Mouse (Mus musculus): ENCODE measurements around the gene Prickle1.

Prickle1 gene

DNA sequence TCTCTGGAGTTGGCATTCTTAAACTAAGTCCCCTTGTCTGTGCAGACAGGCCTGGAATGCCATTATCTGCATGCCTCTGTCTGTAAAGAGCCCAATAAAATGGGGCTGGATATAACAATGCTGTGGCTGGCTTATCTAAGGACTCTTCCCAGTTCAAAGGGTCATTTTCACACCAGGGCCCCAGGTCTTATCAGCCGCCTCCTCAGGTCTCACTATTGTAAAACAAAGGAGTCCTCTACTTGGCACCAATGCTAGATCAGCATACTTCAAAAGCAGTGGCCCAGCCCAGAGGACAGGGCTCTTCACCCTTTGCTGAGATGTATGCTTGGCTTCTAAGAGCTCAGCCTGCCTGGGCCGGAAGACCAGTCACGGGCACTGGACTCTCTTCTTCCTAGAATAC lies 56.3 kb downstream of the Prickle1 start:
- peak; percentile 40 for DNase-seq (ENCODE audit: low spot score)

DNA sequence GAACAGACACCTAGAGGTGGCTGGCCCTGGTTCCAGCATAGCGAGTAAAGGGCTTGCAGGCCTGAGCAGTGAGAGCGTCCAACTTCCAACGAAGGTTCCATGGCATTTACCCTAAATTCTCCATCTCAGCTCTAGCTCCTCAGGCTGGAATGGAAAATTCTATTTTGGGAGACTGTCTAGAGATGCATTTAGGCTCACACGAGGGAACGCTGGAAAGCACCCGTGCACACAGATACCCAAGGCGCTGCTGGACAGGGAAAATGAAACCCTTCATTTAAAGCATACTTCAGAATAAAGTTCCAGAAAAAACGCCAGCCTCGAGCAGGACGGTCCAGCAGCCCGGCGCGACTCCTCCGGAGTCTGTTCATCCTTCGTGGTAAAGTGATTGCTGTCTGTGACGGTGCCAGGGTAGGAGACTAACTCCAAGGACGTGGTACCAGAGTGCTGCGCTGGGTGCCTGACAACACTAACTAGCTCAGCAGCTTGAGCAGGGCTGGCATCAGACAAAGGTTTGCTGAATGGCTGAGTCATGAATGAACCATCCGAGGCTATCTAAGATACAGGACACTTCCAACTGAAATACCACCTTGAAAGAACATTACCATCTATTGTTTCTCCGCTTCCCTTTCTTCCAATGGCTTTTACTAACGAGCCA lies 57.0 kb downstream of the Prickle1 start:
- no peak for DNase-seq (ENCODE audit: low spot score)

DNA sequence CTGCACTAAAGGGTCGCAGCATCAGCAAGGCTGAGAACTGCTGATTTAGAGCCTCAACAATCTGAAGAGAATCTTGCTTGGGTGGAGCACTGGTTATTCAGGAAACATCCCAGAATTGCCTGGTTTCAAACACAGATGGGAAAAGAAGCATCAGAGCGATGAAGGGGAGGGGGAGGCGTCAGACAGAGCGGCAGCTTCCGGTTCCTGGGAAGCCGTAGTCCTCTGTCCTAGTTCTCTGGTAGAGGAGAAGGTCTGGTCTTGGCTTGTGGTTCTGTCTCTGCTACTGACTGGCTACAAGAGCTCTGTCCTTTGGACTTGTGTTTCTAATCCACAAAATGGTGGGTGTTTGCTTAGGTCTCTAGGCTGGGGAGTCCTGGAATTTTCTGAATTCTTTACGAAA lies 57.9 kb downstream of the Prickle1 start:
- peak; percentile 66 for DNase-seq (ENCODE audit: low spot score)

DNA sequence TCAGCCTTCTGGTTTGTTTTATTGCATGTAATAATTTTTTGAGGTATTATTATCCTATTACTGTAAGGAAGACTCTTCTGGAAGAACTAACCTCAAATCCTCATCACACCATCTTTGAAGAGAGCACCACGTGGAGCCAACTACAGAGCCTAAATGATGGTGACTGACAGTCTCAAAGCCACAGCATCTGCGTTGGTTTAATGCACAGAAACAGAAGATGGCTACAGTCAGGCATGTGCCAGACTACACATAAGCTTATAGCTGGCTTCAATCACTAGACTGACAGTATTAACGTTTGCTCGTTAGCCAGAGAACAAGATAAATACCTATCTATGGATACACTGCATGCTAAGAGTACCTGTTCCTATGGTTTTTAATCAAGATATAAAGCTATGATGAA lies 59.5 kb downstream of the Prickle1 start:
- no peak for DNase-seq (ENCODE audit: low spot score)

DNA sequence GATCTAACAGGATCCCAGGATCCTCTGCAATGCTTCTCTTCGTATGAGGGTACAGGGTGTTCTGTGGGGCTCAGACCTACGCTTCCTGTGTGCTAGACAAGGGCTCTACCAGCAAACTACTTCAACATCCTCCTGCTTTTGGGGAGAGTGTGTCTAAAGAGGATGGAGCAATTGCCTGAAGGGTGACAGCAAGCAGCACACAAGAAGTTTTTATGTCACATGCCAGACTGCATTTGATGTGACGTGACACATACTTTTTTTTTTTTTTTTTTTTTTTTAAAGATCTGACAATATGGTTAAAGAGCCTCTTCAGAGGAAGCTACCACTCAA lies 65.0 kb downstream of the Prickle1 start:
- DNase-seq (ENCODE audit: low spot score): no peak

DNA sequence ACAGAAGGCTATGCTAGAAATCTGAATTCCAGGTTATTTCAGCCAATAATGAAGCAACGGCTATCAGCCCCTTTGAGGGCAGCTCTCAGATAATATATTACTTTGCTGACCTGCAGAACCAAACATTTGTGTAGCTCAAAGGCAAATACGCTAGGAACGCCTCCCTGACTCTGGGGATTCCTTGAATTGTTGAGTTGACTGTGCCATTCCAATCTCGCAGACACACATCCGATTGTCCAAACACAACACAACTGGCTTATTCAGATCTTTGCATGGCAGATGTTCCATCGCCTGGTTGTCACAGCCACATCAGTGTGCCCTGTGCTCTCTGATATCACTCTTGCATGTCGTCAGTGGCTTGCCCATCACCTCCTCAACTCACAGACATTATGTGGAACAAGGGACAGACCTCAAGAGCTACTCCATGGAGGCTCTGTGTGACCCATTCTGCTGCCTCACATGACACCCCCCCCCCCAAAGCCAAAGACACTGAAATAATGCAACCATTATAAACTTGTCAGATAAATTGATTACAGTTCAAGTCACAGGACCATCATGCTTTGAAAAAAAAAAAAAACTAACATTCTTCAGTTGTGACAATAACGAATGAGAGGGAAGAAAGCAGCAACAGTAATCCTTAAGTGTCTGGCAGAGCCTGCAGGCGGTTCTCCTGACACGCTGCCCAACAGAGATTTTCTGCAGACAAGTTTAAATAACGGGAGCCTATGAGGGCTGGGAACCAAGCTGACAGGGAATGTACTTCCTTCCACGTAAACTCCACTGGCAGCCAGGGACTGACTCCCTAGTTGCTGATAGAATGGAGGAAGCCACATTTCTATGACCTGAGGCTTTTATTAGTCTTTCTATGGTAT lies 65.6 kb downstream of the Prickle1 start:
- no peak for DNase-seq (ENCODE audit: low spot score)

DNA sequence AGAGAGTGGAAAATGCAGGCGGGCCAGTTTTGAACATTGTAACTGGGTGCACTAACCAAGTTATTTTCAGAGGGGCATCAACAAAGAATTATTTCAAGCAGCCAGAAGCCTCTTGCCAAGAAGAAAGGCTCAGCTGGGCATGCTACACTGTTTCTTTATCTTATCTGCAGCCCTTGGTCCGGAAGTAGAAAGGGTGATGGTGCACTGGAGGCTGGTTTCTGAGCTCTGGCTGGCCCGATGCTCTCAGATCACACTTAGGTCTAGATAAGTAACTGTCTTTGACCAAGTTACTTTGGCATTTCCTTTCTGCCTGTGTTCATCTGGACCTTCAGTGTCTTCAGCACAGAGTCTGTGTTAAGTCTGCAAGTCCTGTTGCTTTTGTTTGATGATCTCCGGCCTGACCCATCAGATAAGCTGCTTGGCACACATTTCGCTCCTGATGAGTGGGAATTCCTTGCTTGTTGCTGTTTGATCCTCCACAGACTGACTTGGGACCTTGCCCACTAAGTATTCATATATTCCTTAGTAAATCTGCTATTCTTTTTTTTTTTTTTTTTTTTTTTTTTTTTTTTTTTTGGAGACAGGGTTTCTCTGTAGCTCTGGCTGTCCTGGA lies 70.3 kb downstream of the Prickle1 start:
- DNase-seq (ENCODE audit: low spot score): no peak

DNA sequence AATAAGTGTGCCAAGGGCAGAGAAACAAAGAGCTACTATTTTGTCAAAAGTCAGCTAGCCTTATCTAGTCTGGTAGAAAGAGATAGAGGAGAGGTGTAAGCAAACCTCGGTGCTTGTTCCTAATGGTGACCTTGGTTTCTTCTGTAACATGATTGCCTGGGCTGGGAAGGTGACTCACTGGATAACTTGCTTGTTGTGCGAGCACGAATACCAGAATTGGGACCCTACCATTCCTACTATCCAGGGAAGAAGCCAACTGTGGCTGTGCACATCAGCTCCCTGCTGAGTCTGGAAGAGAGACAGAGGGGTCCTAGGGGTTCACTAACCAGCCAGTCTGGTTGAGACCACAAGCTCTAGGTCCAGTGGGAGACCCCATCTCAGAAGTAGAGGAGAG lies 73.9 kb downstream of the Prickle1 start:
- DNase-seq (ENCODE audit: low spot score): no peak

DNA sequence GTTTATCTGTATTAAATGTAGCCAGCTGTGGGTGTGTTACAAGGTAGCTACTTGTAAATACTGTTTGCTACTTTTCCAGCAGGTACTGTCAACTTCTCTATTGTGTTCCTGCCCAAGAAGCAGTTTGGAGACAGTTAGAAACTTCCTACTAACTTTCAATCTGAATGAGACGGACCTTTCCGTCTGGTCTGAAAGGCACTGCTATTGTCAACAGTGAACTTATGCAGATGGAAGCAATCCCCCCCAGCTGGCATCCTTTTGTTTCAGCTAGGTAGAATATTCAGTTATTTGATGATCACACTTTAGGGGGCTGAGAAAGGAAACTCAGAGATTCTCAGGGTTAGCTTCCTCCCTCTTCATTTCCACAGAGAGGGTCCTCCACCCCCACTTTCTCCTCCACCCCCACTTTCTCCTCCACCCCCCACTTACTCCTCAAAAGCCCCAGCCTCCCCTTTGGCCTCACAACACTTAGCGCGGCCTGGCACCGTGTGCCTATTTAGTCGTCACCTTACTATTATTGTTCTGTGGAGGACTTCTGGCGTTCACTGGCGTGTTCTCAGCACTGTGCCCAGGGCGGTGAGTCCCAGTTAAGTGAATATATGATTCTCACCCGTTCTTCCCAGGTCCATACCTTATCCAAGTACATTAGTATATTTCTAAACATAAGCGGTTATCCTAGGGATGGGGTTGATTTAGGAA lies 74.5 kb downstream of the Prickle1 start:
- DNase-seq (ENCODE audit: low spot score): no peak

DNA sequence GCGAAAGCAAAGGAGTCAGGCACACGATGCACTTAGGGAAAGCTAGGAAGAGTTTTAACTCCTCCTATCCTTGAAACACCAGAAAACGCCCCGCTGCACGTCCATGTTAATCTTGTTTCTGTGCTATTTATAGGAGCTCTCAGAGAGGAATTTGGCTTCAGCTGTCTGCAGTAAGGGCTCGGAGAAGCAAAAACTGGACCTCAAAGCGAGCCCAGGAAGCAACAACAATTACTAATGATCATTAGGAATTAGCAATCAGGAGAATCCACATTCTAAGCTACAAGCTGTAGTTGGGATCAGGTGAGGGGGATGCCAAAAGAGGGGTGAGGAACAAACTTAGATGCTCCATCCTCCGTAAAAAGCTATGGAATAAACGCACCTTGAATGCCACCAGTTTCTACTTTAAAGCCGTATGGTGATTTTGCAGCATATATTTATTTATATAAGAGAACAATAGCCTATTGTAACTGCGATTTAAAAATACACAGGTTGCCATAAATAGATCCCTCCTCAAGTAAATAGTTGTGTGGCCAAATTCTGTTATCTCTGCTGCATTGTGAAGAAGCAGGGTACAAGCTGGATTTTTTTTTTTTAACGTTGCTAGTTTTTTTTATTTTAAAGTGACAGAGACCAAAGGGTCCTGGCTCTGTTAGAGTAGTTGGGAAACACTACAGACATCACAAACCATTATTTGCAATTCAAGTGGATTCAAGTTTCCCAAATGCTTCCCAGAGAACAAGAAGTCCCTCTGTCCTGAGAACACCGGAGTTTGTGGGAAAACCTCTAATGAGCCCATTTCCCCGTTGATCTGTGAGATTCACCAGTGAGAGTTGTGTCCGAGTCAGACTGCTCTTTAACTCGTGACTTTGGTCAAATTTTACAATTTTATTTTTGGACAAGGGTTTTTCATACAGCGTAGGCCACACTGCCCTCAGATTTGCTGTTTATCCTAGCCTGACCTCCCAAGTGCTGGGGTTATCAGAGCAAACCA lies 75.6 kb downstream of the Prickle1 start:
- DNase-seq (ENCODE audit: low spot score): no peak

DNA sequence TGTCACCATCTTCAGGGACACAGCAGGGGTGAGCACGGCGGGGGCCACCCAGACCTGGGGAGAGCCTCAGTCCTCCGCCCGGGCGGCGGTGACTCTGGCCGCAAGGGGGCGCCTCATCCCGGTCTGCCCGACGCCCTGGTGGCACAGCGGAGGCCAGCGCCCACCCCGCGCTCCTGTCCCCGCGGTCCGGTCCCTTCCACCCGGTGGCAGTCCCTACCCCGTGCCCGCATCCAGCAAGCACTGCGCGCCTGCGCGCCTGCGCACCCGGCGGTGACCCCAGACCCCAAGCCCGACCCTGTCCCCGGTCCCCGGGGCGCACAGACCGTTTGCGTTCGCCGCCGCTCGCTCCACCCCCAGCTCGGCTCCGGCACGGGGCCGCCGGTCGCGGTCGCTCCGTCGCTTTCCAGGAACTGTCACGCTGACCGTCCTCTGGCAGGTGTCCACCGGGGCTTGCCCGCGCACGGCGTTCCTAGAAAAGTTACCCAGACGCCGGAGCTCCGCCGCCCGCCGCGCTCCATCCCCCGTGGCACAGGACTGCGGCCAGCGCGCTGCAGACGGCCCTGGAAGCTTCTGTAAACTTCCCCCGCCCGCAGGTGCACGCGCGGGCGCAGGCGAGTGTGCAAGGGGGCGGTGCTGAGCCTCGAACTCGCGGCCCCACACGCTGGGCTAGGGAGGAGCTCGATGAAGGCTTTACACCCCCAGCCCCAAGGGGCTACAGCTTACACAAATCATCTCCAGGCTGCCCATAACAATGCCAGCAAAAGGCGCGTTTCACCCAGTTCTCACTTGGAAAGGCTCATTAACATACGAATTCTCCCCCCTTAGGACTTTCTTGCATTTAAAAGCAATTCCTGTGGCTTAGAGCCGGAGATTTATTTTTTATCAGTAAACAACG lies 76.5 kb downstream of the Prickle1 start:
- DNase-seq (ENCODE audit: low spot score): peak; percentile 82

DNA sequence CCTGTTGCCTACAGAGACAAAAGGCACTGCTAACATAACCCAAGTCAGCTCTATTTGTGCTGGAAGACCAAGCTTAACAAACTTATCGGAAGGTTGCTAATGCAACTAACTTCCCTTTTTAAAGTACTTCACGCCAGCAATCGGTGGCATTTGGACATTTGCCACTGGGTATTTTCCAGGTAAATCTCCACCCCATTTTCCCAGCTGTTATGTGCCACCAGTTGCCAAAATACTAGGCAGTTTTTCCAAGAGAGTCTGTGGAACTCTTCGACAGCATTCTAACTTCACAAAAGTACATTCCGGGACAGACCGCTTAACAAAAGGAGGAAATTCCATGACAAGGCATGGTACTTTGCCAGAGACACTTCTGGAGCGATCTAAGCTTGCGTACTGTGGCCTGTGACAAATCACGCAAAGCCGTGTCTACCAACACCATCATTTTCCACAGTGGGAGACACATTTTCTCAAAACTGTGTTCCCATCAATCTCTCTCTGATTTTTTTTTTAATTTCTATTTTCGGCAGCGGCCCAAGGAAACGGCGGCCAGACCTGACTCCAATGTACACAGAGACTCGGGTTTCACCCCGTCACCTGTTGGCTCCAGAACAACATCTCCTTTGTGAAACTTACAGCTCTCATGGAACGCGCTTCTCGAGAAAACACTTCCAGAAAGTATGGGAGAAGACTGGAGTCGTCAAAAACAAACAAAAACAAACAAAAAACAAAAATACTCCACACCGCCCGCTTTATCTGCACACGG lies 77.4 kb downstream of the Prickle1 start:
- no peak for DNase-seq (ENCODE audit: low spot score)

DNA sequence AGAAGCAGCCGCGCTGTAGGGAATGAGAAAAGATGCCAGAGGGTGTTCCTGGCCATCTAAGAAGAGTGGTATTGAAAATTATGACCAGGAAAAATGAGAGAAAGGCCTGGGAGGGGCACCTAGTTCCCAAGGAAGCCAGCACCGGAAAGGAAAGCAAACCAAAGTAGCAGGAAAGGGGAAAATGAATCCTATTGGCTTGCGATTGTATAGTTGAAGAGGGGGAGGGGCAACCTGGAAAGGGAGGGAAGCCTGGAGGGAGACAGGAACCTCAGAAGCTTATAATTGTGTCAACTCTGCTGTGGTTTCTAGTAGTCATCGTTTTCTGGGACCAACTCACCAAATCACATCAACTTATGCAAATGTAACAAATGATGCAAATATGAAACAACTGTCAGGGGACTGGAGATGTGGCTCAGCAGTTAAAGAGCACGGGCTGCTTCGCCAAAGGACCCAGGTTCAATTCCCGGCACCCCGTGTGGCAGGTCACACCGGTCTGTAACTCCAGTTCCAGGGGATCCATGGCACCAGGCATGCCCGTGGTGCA lies 78.6 kb downstream of the Prickle1 start:
- no peak for DNase-seq (ENCODE audit: low spot score)

DNA sequence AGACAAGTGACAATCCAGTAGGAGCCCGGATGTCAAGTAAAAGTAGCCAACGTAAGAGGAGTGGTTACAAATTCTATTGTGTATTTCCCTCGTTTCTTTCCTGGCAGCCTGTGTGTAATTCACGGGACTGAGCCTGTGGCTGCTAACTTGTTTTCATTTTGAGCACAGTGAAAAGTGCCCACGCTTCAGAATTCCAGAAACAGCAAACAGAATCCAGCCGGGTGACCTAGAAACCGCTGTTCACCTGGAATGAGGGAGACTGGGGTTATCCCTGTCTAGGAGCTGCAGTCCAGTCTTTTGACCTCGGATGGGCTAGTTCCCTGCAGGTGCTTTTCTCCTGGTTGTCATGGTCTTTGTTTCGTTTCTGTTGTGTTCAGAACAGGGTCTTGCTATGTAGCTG lies 80.4 kb downstream of the Prickle1 start:
- no peak for DNase-seq (ENCODE audit: low spot score)

DNA sequence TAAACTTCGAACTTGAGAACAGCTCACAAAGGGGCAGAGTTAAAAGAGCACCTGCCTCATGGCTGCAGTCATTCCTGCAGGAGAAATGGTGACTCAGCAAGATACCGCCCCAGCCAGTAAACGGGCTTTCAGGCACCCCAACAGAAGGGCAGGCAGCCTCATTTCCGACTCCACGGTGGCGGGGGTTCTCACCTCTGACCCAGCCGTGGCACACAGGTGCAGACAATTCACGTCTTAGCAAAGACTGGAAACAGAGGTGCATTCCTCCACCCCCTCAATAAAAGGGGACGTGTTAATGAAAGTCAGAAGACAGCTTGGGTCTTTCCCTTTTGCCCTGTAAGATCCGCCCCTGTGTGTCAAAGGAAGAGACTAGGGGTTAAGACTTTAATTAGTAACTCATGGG lies 81.8 kb downstream of the Prickle1 start:
- DNase-seq (ENCODE audit: low spot score): peak; percentile 70

DNA sequence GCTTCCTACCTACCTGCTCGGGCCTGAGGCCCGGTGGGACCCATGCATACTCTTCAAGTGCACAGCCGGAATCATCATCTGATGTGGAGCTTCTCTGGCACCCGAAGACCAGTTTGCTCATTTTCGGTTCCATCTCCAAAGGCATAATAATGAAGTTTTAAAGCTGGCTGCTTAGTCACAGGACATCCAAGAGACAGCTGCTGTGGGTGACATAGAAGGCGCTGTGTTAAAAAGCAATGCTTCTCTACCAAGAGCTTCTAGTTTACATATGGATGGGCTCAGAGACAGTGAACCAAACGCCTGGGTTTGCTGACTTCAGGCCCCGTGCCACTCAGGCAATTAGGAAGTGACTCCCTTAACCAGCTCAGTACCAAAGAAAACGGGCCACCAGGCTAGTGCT lies 83.3 kb downstream of the Prickle1 start:
- no peak for DNase-seq (ENCODE audit: low spot score)

DNA sequence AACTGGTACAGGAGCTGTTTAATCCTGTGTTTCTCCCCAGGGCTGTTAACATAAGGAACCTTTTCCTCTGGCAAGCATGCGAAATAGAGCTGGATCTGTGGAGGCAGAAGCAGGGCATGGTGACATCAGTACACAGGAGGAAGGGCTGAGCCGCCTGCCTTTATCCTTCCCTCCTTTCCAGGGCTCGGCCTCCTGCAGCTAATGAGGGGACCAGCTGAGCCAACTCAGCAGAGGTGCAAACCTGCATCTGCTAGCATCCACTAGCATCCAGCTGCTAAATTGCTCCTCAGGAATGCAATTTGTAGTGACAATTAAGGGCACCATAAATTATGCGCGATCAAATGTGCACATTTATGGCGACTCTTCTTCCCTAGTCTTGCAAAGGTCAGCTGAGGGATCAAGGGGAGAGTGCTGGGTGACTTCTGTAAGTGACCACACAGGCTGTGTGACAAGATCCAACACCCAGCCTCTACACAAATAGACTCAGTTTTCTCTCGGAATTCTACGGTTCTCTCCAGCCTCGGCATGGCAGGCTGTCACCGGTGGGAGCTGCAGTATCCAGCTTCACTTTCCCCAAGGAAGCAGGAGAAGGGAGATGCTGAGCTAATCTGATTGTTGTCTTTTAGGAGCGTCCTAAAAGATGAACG lies 84.9 kb downstream of the Prickle1 start:
- DNase-seq (ENCODE audit: low spot score): no peak

DNA sequence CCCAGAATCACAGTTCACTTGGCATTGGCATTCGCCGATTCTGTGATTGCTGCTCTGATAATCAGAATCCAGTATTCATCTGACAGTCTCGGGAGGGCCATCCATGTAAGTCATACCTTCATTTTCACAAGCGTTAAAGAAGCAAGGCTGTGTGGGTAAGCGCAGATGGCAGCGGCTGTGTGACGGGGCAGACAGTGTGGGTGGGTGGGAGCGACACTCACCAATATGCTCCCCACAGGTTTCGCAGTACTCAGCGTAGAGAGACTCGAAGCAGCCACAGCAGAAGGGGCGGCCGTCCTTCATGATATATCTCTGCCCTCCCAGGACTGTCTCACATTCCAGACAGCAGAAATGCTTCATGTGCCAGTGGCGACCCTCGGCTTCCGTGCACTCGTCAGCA lies 90.9 kb downstream of the Prickle1 start:
- no peak for DNase-seq (ENCODE audit: low spot score)

DNA sequence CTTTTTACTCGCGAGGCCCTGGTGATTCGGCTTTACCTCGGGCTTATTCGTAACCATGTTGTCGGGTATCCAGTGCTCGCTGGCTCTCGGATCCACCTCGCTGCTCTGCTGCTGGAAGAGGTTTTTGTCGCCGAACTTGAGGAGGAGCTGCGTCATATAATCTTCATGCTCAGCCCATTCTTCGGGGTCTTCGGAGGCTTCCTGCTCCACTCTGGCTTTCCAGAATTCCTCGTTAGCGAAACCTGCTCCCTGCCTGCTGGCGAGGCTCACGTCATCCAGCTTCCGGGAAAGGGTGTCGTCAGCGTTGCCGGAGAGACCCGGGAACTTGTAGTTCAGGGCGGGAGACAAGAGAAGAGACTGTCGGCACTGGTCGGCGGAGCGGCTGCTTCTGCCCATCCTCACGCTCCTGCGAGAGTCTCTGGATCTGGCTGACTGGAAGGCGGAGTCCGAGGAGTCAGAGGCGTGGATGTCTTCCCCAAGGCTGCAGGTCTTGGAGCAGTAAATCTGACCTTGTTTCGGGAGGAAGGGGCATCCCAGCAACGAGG lies 92.4 kb downstream of the Prickle1 start:
- no peak for DNase-seq (ENCODE audit: low spot score)

Measured in yolk sac, embryonic 10.5 days (tissue).